Mouse (Mus musculus) natural killer cell, adult 2 months (primary cell): ENCODE results near the gene Snx9.

Experiments used
- DNase-seq, 2 experiments: peaks; one replicate each; pipeline ENCODE4 v3.0.0; 2022; ENCODE audit warnings: low spot score in 2 of 2

Snx9 gene

GRCm38 (mm10) chr17:5841128-5841942, at the start of gene Snx9:
TSS of gene Snx9 (plus strand) at chr17:5841329.
- DNase-seq, result peak in 1 of 2 experiments; percentile 48

- DNase-seq, result no peak
These were observed 48.9 kb upstream of the Snx9 start for GRCm38 (mm10) chr17:5792164-5792791.

- DNase-seq, result no peak
These were observed 47.5 kb upstream of the Snx9 start for GRCm38 (mm10) chr17:5793593-5793992.

GRCm38 (mm10) chr17:5794276-5794675, 46.9 kb upstream of the Snx9 start:
- no peak for DNase-seq

GRCm38 (mm10) chr17:5795369-5795768, 45.8 kb upstream of the Snx9 start:
- DNase-seq, result no peak

GRCm38 (mm10) chr17:5795878-5796277, 45.3 kb upstream of the Snx9 start:
- DNase-seq, result peak; percentile 66 to 82

GRCm38 (mm10) chr17:5797124-5797760, 43.9 kb upstream of the Snx9 start:
- DNase-seq, result no peak

GRCm38 (mm10) chr17:5798221-5798801, 42.8 kb upstream of the Snx9 start:
- DNase-seq, result peak in 1 of 2 experiments; percentile 80

- no peak for DNase-seq
These were observed 42.2 kb upstream of the Snx9 start for GRCm38 (mm10) chr17:5798900-5799299.

- no peak for DNase-seq
These were observed 41.6 kb upstream of the Snx9 start for GRCm38 (mm10) chr17:5799396-5800021.

- DNase-seq, result peak in 1 of 2 experiments; percentile 45
These were observed 40.9 kb upstream of the Snx9 start for GRCm38 (mm10) chr17:5800254-5800653.

GRCm38 (mm10) chr17:5800824-5801560, 40.1 kb upstream of the Snx9 start:
- no peak for DNase-seq

GRCm38 (mm10) chr17:5801761-5802655, 39.1 kb upstream of the Snx9 start:
- peak; percentile 63 to 81 for DNase-seq

- peak; percentile 73 to 78 for DNase-seq
These were observed 38.5 kb upstream of the Snx9 start for GRCm38 (mm10) chr17:5802656-5802955.

- peak; percentile 37 to 74 for DNase-seq
These were observed 37.7 kb upstream of the Snx9 start for GRCm38 (mm10) chr17:5803229-5804012.

- DNase-seq, result peak; percentile 79 to 83
These were observed 36.6 kb upstream of the Snx9 start for GRCm38 (mm10) chr17:5804370-5805150.

- DNase-seq, result no peak
These were observed 35.8 kb upstream of the Snx9 start for GRCm38 (mm10) chr17:5805151-5805834.

GRCm38 (mm10) chr17:5805935-5806334, 35.2 kb upstream of the Snx9 start:
- no peak for DNase-seq
